Mouse (Mus musculus) megakaryocyte, embryonic 14.5 days (primary cell): Measurements from ENCODE around the gene Efna2.

Source experiments
- FLI1 ChIP-seq: IDR thresholded peaks from 2 replicates; pipeline ENCODE4 v1.6.1; 2012; ENCODE audit warnings: low read length, inconsistent platforms, mixed read lengths
- GATA1 ChIP-seq: IDR thresholded peaks from 3 replicates; pipeline ENCODE4 v1.6.1; 2012; ENCODE audit warnings: mixed read lengths, low read length, inconsistent platforms, borderline replicate concordance

DNA sequence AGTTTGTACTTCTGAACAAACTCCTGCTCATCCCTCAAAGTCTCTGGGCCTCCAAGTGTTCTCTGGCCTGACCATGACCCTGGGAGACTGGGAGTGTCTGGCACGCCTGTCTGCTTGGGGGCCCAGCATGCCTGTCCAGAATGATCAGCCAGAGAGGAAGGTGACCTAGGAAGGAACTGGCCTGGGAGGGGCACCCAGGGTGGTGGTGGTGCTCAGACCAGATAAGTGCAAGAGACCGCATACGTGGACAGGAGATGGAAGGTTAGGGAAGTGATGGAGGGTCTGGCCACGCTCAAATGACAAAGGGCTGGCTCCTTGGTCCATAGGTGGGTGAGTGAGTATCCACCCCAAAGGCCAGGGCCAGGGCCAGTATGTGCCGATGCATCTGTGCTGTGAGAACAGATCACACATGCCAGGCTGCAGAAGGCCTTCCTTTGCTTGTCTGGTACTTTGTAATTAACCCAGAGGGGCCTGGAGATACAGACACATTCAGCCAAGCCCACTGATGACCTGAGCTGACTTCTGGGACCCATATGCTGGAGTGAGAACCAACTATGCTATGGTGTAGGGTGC is 32.0 kb upstream of the Efna2 start:
- TF ChIP-seq FLI1 = no peak
- no peak for TF ChIP-seq GATA1
